Mouse (Mus musculus): ENCODE results near the gene Ifit3b. TPM values are rescaled to one million over a fixed set of nuclear protein-coding genes. Genes with fewer than 3 reads are reported as not detected.
"Not testable (repeated sequence)": the region's sequence is repeated elsewhere in the genome, so short reads cannot be mapped to it uniquely, and the experiment has no call there.

Gene Ifit3b
- polyA plus RNA-seq, 1 experiment from 2014 or later = not detected

DNA sequence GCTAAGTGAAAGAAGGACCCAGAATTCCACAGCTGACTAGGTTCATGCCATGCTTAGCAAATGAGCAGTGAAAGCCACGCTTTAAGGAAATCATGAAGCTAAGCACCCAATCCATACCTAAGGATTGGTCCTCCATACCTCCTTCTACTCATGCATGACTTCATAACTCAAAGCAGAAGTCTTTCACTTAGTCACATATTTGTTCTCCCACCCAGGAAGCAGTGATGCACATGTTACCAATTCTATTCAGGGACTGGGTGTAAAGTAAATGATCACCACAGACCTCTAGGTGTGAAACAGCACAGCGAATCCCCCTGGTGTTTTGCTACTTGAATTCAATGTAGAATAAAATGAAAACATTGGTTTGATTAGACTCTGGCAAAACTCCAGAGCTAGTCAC, 25.1 kb upstream of the Ifit3b start:
- H3K4me3 ChIP-seq (ENCODE audit: low read length); H3K9me3 ChIP-seq (ENCODE audit: control insufficient read depth, low read length); H3K4me1 ChIP-seq (replicated peaks; ENCODE audit: control insufficient read depth, insufficient read depth, low read length); H3K9ac ChIP-seq (ENCODE audit: low read length); H3K4me2 ChIP-seq (ENCODE audit: low read depth, low read length); H3K27me3 ChIP-seq (ENCODE audit: control insufficient read depth, insufficient read depth, low read depth, low read length); H3K27ac ChIP-seq (ENCODE audit: low read length); H3K36me3 ChIP-seq (ENCODE audit: control insufficient read depth, insufficient read depth, low read length); ATAC-seq (ENCODE audit: low read depth): not testable (repeated sequence)
- 79% methylated on average over 2 of the region's 2 CpGs for WGBS

DNA sequence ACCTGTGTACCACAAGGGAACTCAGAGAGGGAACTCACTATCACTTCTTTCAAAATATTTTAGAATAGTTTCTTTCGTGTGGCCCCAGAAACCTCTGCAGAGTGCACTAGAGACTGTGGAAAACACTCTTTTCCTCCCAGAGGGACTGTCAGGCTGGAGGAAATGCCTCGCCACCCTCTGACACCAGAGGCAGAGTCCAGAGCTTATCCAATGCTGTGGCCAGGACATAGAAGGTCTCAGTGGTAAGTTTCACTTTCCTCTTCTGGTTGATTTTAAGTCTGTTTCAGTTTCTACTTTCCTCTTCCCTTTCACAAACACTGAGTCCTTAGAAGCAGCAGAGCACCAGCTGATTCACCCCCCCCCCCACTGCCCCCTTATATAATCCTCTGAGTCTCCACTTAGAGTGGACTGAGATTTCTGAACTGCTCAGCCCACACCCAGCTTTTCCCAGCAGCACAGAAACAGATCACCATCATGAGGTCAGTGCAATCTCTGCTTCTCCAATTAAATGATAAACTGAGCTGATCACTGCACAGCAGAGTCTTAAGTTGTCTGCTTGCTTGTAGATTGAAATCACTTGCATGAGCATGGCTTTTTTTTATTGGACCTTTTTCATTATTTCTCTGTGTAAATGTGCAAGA, 24.5 kb upstream of the Ifit3b start, which contains the start of gene Ifit3:
Gene Ifit3, plus strand, starts transcription at position 406 of the 641 bp plus-strand sequence.
- not testable (repeated sequence) for H3K27ac ChIP-seq (ENCODE audit: low read length); H3K9ac ChIP-seq (ENCODE audit: low read length); H3K4me1 ChIP-seq (replicated peaks; ENCODE audit: control insufficient read depth, insufficient read depth, low read length); H3K36me3 ChIP-seq (ENCODE audit: control insufficient read depth, insufficient read depth, low read length); H3K4me3 ChIP-seq (ENCODE audit: low read length); H3K27me3 ChIP-seq (ENCODE audit: control insufficient read depth, insufficient read depth, low read depth, low read length); H3K4me2 ChIP-seq (ENCODE audit: low read depth, low read length); H3K9me3 ChIP-seq (ENCODE audit: control insufficient read depth, low read length)
- peak; percentile 65 for ATAC-seq (ENCODE audit: low read depth)
- 47% methylated on average over 2 of the region's 2 CpGs for WGBS

DNA sequence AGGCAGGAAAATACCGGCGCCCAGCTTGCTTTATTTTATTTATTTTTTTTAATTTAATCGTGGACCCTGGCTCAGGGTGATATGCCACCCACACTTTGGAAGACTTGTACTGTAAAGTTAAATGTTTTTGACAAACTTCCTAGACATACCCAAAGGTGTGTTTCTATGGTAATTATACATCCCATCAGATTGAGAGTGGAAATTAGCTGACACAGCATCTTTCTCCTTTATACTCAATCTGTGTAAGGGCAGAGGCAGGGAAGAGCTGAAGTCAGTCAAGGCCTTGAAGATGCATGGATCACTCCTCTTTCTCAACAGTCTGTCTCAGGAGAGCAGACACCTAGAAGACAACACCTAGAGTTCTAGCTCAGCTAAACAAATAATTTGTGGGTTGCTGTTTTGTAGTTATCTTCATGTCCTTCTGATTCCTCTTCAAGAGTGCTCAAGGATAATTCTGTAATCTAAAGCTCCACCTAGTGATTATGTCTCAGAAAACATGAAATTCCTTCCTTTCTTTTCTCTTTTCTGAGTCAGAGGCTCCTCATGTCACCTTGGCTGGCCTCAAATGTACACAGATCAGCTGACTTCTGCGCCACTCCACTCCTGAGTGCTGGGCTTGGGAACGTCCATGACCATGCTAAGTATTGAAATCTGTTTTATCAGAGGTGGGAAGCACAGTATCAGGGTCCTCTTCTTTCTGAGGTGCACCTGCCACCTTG, 21.9 kb upstream of the Ifit3b start:
- ATAC-seq (ENCODE audit: low read depth); H3K4me3 ChIP-seq (ENCODE audit: low read length); H3K36me3 ChIP-seq (ENCODE audit: control insufficient read depth, insufficient read depth, low read length); H3K4me1 ChIP-seq (replicated peaks; ENCODE audit: control insufficient read depth, insufficient read depth, low read length); H3K9ac ChIP-seq (ENCODE audit: low read length); H3K27ac ChIP-seq (ENCODE audit: low read length); H3K9me3 ChIP-seq (ENCODE audit: control insufficient read depth, low read length); H3K4me2 ChIP-seq (ENCODE audit: low read depth, low read length); H3K27me3 ChIP-seq (ENCODE audit: control insufficient read depth, insufficient read depth, low read depth, low read length): not testable (repeated sequence)
- 54% methylated on average over 5 of the region's 5 CpGs for WGBS

DNA sequence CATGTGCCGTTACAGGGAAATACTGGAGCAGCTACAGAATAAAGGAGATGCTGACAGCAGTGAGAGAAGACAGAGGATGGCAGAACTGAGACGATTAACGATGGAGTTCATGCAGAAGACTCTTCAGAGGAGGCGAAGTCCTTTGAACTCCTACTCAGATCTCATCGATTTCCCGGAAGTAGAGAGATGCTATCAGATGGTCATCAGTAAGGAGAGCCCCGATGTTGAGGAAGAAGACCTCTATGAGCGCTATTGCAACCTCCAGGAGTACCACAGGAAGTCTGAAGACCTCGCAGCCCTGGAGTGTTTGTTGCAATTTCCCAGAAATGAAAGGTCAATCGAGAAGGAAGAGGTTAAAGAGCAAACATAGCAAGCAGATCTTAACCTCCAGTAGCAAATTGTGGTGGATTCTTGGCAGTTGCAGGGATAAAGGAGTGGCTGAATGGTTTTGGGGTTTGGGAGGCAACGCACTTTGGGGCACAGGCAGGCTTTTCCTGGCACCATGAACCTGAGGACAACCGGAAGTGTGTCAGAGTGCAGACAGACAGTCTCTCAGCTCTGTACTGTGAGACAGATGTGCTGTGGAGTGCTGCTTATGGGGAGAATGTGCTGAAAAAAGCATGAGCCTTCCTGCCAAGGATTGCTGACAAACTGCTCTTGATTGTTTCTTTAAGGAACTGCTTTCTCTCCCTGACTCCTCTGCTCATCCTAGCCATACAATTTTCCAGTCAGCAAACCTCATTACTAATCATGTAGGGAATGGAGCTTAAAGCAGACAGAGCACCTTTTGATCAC, 19.7 kb upstream of the Ifit3b start:
- not testable (repeated sequence) for H3K36me3 ChIP-seq (ENCODE audit: control insufficient read depth, insufficient read depth, low read length); H3K9ac ChIP-seq (ENCODE audit: low read length); H3K27me3 ChIP-seq (ENCODE audit: control insufficient read depth, insufficient read depth, low read depth, low read length); H3K27ac ChIP-seq (ENCODE audit: low read length); H3K4me2 ChIP-seq (ENCODE audit: low read depth, low read length); H3K9me3 ChIP-seq (ENCODE audit: control insufficient read depth, low read length); H3K4me3 ChIP-seq (ENCODE audit: low read length); H3K4me1 ChIP-seq (replicated peaks; ENCODE audit: control insufficient read depth, insufficient read depth, low read length)
- 55% methylated on average over 6 of the region's 12 CpGs for WGBS
- peak; percentile 67 for ATAC-seq (ENCODE audit: low read depth)

DNA sequence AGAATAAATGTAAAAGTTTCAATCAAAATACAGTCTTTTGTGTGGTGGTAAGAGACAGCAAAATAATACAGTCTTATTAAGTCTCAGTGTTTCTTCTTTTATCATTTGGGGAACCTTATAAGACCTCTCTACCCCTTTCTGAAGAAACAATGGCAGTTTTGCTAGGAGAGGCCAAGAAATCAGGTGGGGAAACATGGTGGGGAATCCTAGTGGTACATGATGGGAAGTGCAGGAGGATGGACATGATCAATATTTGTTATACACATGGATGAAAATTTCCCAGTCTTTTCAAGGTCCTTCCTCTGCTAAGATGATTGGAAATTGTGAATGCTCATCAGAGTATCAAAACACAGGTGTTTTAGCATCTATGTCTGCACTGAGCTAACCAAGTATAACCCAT, 18.8 kb upstream of the Ifit3b start:
- H3K27ac ChIP-seq (ENCODE audit: low read length) = no peak overlapping the region
- no peak overlapping the region for H3K4me3 ChIP-seq (ENCODE audit: low read length)
- H3K4me2 ChIP-seq (ENCODE audit: low read depth, low read length) = no peak overlapping the region
- no peak for ATAC-seq (ENCODE audit: low read depth)
- no peaks in the 10 kb centered on the region for H3K9me3 ChIP-seq (ENCODE audit: control insufficient read depth, low read length)
- no peaks in the 10 kb centered on the region for H3K36me3 ChIP-seq (ENCODE audit: control insufficient read depth, insufficient read depth, low read length)
- H3K4me1 ChIP-seq (replicated peaks; ENCODE audit: control insufficient read depth, insufficient read depth, low read length) = no peaks in the 10 kb centered on the region
- H3K27me3 ChIP-seq (ENCODE audit: control insufficient read depth, insufficient read depth, low read depth, low read length) = no peaks in the 10 kb centered on the region
- no peak overlapping the region for H3K9ac ChIP-seq (ENCODE audit: low read length)

GRCm38 (mm10) chr19:34593456-34593855, 14.3 kb upstream of the Ifit3b start:
- no peaks in the 10 kb centered on the region for H3K36me3 ChIP-seq (ENCODE audit: control insufficient read depth, insufficient read depth, low read length)
- H3K9me3 ChIP-seq (ENCODE audit: control insufficient read depth, low read length) = no peaks in the 10 kb centered on the region
- no peak for ATAC-seq (ENCODE audit: low read depth)
- H3K27me3 ChIP-seq (ENCODE audit: control insufficient read depth, insufficient read depth, low read depth, low read length) = no peaks in the 10 kb centered on the region
- no peak overlapping the region for H3K4me3 ChIP-seq (ENCODE audit: low read length)
- no peak overlapping the region for H3K27ac ChIP-seq (ENCODE audit: low read length)
- no peak overlapping the region for H3K9ac ChIP-seq (ENCODE audit: low read length)
- peaks cover 2% of the 10 kb centered on the region for H3K4me1 ChIP-seq (replicated peaks; ENCODE audit: control insufficient read depth, insufficient read depth, low read length)
- H3K4me2 ChIP-seq (ENCODE audit: low read depth, low read length) = no peak overlapping the region
- WGBS = 85% methylated on average over 2 of the region's 2 CpGs

- ATAC-seq (ENCODE audit: low read depth) = 0 out of 2 replicates have a peak, but pooled peaks have one; percentile 27
- H3K27ac ChIP-seq (ENCODE audit: low read length); H3K9ac ChIP-seq (ENCODE audit: low read length); H3K9me3 ChIP-seq (ENCODE audit: control insufficient read depth, low read length); H3K4me1 ChIP-seq (replicated peaks; ENCODE audit: control insufficient read depth, insufficient read depth, low read length); H3K4me2 ChIP-seq (ENCODE audit: low read depth, low read length); H3K4me3 ChIP-seq (ENCODE audit: low read length); H3K27me3 ChIP-seq (ENCODE audit: control insufficient read depth, insufficient read depth, low read depth, low read length); H3K36me3 ChIP-seq (ENCODE audit: control insufficient read depth, insufficient read depth, low read length): not testable (repeated sequence)
- WGBS = 73% methylated on average over 3 of the region's 3 CpGs
These were observed 13.2 kb upstream of the Ifit3b start for GRCm38 (mm10) chr19:34594523-34594922.

DNA sequence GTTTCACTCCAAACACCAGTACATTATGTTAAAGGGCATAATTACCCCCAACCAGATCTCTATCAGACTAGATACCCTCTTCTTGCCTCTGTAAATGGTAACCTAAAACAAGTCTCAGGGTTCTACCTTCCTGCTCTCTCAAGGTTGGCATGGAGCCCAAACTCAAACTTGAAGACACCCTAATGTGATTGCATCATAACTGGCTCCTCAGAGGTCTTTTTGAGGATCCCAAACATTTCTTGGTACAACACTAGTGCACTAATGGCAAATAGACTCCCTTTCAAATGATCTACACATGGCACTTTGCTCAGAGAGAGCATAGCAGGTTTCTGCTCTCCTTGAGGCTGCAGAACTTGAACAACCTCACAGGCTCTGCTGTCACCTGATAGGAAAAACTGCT, 11.0 kb upstream of the Ifit3b start:
- Histone ChIP-seq H3K36me3 (ENCODE audit: control insufficient read depth, insufficient read depth, low read length) (no peaks in the 10 kb centered on the region), H3K4me1 (replicated peaks; ENCODE audit: control insufficient read depth, insufficient read depth, low read length) (peaks cover 4% of the 10 kb centered on the region)
- no peak for ATAC-seq (ENCODE audit: low read depth)

DNA sequence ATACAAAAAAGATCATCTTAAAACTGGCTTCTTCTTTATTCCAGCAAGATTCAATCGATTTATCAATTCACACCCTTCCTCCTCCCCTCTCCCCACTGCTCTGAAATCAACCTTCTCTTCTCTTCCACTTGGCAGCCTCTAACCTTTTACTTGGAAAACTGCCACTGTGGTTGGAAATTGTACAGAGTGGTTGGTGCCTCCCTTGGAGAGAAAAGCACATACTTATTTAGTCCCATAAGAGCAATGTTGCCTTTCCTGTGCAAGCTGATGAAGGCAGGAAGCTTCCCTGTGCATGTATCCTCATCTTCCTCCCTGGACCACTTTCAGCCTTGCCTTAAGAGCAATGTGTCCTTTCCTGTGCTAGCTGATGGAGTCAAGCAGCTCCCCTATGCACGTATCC, 9.4 kb upstream of the Ifit3b start:
- peak; percentile 64 for ATAC-seq (ENCODE audit: low read depth)
- WGBS = 63% methylated on average over 2 of the region's 2 CpGs

More for the DNA sequence above, 11.0 kb upstream of the Ifit3b start:
- no peaks in the 10 kb centered on the region for H3K27me3 ChIP-seq (ENCODE audit: control insufficient read depth, insufficient read depth, low read depth, low read length)
- H3K4me3 ChIP-seq (ENCODE audit: low read length) = no peak overlapping the region
- no peaks in the 10 kb centered on the region for H3K9me3 ChIP-seq (ENCODE audit: control insufficient read depth, low read length)
- H3K27ac ChIP-seq (ENCODE audit: low read length) = no peak overlapping the region
- no peak overlapping the region for H3K4me2 ChIP-seq (ENCODE audit: low read depth, low read length)
- no peak overlapping the region for H3K9ac ChIP-seq (ENCODE audit: low read length)

More for the DNA sequence above, 9.4 kb upstream of the Ifit3b start:
- no peaks in the 10 kb centered on the region for H3K36me3 ChIP-seq (ENCODE audit: control insufficient read depth, insufficient read depth, low read length)
- H3K27me3 ChIP-seq (ENCODE audit: control insufficient read depth, insufficient read depth, low read depth, low read length) = no peaks in the 10 kb centered on the region
- H3K4me3 ChIP-seq (ENCODE audit: low read length) = no peak overlapping the region
- no peak overlapping the region for H3K4me2 ChIP-seq (ENCODE audit: low read depth, low read length)
- no peak overlapping the region for H3K27ac ChIP-seq (ENCODE audit: low read length)
- H3K9ac ChIP-seq (ENCODE audit: low read length) = no peak overlapping the region
- no peaks in the 10 kb centered on the region for H3K9me3 ChIP-seq (ENCODE audit: control insufficient read depth, low read length)
- peaks cover 4% of the 10 kb centered on the region for H3K4me1 ChIP-seq (replicated peaks; ENCODE audit: control insufficient read depth, insufficient read depth, low read length)

All from lung, embryonic 16.5 days (tissue).